Mouse (Mus musculus): ENCODE measurements around the gene Cars. TPM values are rescaled to one million over a fixed set of nuclear protein-coding genes. Genes with fewer than 3 reads are reported as not detected.

The Cars gene
- polyA plus RNA-seq, 1 experiment from 2014 or later = 62.3 TPM

GRCm38 (mm10) chr7:143583025-143583424, 16.9 kb downstream of the Cars start:
- H3K9me3 ChIP-seq (replicated peaks) = no peaks in the 10 kb centered on the region
- H3K4me3 ChIP-seq (replicated peaks) = no peak overlapping the region
- H3K36me3 ChIP-seq = peaks cover 94% of the 10 kb centered on the region
- no peak overlapping the region for H3K4me2 ChIP-seq
- 90% methylated on average over 5 of the region's 5 CpGs for WGBS
- no peaks in the 10 kb centered on the region for H3K27me3 ChIP-seq
- ATAC-seq (replicated peaks; ENCODE audit: low FRiP score) = no peak
- no peak overlapping the region for H3K27ac ChIP-seq
- H3K9ac ChIP-seq = no peak overlapping the region
- H3K4me1 ChIP-seq = no peaks in the 10 kb centered on the region

DNA sequence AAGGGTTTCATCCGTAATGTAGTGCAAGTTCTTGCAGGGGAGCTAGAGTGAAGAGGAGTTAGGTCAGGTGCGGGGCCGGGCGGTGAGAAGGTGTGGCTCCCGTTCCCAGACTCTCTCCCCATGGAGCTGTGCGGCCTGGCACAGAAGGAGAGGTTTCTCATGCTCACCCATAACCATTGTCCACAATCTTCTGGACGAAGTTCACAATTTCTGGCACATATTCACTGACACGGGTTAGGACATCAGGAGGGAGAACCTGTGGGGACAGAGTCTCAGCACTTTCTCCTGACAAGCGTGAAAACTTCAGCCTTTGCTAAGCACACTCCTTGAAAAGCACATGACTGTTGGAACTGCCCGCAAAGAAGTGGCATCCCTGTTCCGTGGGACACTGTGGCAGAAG, 24.1 kb downstream of the Cars start:
- no peak for ATAC-seq (replicated peaks; ENCODE audit: low FRiP score)
- Histone ChIP-seq H3K9me3 (replicated peaks) (no peaks in the 10 kb centered on the region), H3K27ac (no peak overlapping the region), H3K4me1 (no peaks in the 10 kb centered on the region), H3K4me2 (no peak overlapping the region), H3K27me3 (no peaks in the 10 kb centered on the region), H3K9ac (no peak overlapping the region), H3K4me3 (replicated peaks) (no peak overlapping the region), H3K36me3 (peaks cover 96% of the 10 kb centered on the region)
- WGBS = 92% methylated on average over 11 of the region's 11 CpGs

DNA sequence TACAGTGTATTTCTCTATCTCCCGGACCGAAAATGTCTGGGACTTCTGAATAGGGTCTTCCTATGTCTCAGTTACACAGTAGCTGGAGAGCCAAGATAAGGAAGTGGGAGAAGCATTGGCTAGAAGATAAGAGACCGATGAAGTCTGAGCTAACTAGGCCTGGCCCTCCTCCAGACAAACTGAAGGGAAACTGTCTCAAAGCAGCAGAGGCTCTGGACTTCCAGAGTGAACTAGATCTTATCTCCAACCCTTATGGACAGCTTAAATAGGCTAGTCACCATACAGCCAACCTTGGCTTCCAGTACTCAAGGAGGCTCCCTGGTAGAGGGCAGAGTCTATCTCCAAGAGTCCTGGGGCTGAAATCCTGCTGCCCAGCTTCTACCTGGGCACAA, 34.2 kb downstream of the Cars start:
- Histone ChIP-seq H3K4me2 (no peak overlapping the region), H3K36me3 (peaks cover 100% of the 10 kb centered on the region), H3K9ac (no peak overlapping the region), H3K9me3 (replicated peaks) (no peaks in the 10 kb centered on the region), H3K4me3 (replicated peaks) (no peak overlapping the region), H3K27ac (no peak overlapping the region), H3K4me1 (no peaks in the 10 kb centered on the region), H3K27me3 (no peaks in the 10 kb centered on the region)
- no peak; the same call in 1 of the 2 replicates for ATAC-seq (replicated peaks; ENCODE audit: low FRiP score)
- WGBS = 90% methylated on average over 3 of the region's 3 CpGs

- H3K4me1 ChIP-seq = no peaks in the 10 kb centered on the region
- peaks cover 100% of the 10 kb centered on the region for H3K36me3 ChIP-seq
- no peak overlapping the region for H3K27ac ChIP-seq
- no peak overlapping the region for H3K4me3 ChIP-seq (replicated peaks)
- no peak overlapping the region for H3K9ac ChIP-seq
- H3K27me3 ChIP-seq = no peaks in the 10 kb centered on the region
- H3K4me2 ChIP-seq = no peak overlapping the region
- WGBS = 89% methylated on average over 6 of the region's 6 CpGs
- no peaks in the 10 kb centered on the region for H3K9me3 ChIP-seq (replicated peaks)
- ATAC-seq (replicated peaks; ENCODE audit: low FRiP score) = no peak
Measured at GRCm38 (mm10) chr7:143565015-143565647, 34.8 kb downstream of the Cars start.

GRCm38 (mm10) chr7:143563787-143564186, 36.1 kb downstream of the Cars start:
- no peak overlapping the region for H3K4me3 ChIP-seq (replicated peaks)
- no peaks in the 10 kb centered on the region for H3K27me3 ChIP-seq
- H3K9ac ChIP-seq = no peak overlapping the region
- no peak overlapping the region for H3K27ac ChIP-seq
- peaks cover 100% of the 10 kb centered on the region for H3K36me3 ChIP-seq
- no peaks in the 10 kb centered on the region for H3K9me3 ChIP-seq (replicated peaks)
- 83% methylated on average over 5 of the region's 5 CpGs for WGBS
- no peaks in the 10 kb centered on the region for H3K4me1 ChIP-seq
- no peak overlapping the region for H3K4me2 ChIP-seq
- no peak for ATAC-seq (replicated peaks; ENCODE audit: low FRiP score)

DNA sequence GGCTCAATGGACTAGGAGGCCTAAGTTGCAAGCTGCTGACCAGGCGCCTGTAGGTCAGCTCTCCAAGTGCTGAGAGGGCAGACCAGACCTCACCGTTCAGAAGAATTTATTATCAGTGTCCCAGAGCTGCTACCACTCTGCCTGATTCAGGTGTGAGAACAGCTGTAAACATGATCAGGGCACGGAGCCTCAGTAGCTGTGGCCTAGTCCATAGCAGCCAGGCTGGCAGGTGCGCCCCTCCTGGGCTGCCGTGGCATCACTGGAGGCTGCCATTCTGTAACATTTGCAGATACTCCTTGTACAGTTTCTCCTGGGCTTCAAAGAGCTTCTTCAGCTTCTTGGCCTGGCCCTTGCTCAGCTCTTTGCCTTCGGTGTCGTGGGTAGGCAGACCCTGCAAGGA, 42.3 kb downstream of the Cars start:
- no peak for ATAC-seq (replicated peaks; ENCODE audit: low FRiP score)
- Histone ChIP-seq H3K27ac (no peak overlapping the region), H3K9me3 (replicated peaks) (no peaks in the 10 kb centered on the region), H3K9ac (no peak overlapping the region), H3K36me3 (peaks cover 89% of the 10 kb centered on the region), H3K4me3 (replicated peaks) (no peak overlapping the region), H3K27me3 (no peaks in the 10 kb centered on the region), H3K4me2 (no peak overlapping the region), H3K4me1 (no peaks in the 10 kb centered on the region)
- 93% methylated on average over 7 of the region's 7 CpGs for WGBS

- Histone ChIP-seq H3K27me3 (no peaks in the 10 kb centered on the region), H3K36me3 (peaks cover 84% of the 10 kb centered on the region), H3K4me2 (no peak overlapping the region), H3K4me3 (replicated peaks) (no peak overlapping the region), H3K9me3 (replicated peaks) (no peaks in the 10 kb centered on the region), H3K9ac (no peak overlapping the region), H3K4me1 (no peaks in the 10 kb centered on the region), H3K27ac (no peak overlapping the region)
- ATAC-seq (replicated peaks; ENCODE audit: low FRiP score) = no peak
- WGBS = 87% methylated on average over 8 of the region's 8 CpGs
Measured at GRCm38 (mm10) chr7:143556964-143557610, 42.8 kb downstream of the Cars start.

GRCm38 (mm10) chr7:143549588-143550220, 50.2 kb downstream of the Cars start:
- Histone ChIP-seq H3K4me1 (peaks cover 26% of the 10 kb centered on the region), H3K9me3 (replicated peaks) (no peaks in the 10 kb centered on the region), H3K27ac (peak overlapping the region; percentile 94), H3K27me3 (no peaks in the 10 kb centered on the region), H3K36me3 (peaks cover 16% of the 10 kb centered on the region), H3K9ac (peak overlapping the region; percentile 62), H3K4me3 (replicated peaks) (peak overlapping the region; percentile 96), H3K4me2 (peak overlapping the region; percentile 68)
- WGBS = 32% methylated on average over 2 of the region's 2 CpGs
- ATAC-seq (replicated peaks; ENCODE audit: low FRiP score) = peak; percentile 15

DNA sequence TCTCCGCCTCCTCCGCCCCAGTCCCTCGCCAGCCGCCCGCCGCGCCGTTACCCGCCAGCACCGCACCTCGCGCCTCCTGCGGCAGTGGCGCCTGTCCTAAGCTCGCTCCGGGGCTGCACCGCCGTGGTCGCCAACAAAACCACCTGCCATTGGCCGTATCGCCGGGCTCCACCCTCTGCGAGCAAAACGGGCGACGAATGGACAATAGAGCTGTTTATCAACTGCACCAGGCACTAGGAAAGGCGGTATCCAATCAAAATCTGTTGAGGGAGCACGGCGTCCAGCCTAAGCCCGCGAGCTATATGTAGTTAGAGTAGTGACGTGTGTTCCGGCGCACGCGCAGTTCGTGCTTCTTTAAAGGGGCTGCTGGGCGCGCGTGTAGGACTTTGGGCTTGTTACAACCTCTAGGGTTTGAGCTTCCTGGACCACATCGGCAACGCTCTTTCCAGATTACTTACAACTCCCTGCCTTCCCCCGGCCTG, 50.9 kb downstream of the Cars start, which contains the start of gene Nap1l4:
Nap1l4 (minus strand) TSS at position 131 of the 482 bp plus-strand sequence.
- ATAC-seq (replicated peaks; ENCODE audit: low FRiP score) = peak; percentile 99
- H3K9me3 ChIP-seq (replicated peaks) = no peaks in the 10 kb centered on the region

GRCm38 (mm10) chr7:143548231-143548961, 51.5 kb downstream of the Cars start:
- peak overlapping the region; percentile 96 for H3K4me3 ChIP-seq (replicated peaks)
- H3K4me1 ChIP-seq = peaks cover 32% of the 10 kb centered on the region
- H3K9me3 ChIP-seq (replicated peaks) = no peaks in the 10 kb centered on the region
- ATAC-seq (replicated peaks; ENCODE audit: low FRiP score) = peak; percentile 83
- H3K27me3 ChIP-seq = no peaks in the 10 kb centered on the region
- H3K27ac ChIP-seq = peak overlapping the region; percentile 96
- peak overlapping the region; percentile 92 for H3K9ac ChIP-seq
- WGBS = under 1% methylated on average over 41 of the region's 63 CpGs
- peaks cover 14% of the 10 kb centered on the region; the same call in 1 of the 2 replicates for H3K36me3 ChIP-seq
- H3K4me2 ChIP-seq = peak overlapping the region; percentile 65

More for the DNA sequence above, 50.9 kb downstream of the Cars start, which contains the start of gene Nap1l4:
- Histone ChIP-seq H3K4me2 (peak within 1 kb of the TSS; percentile 68), H3K9ac (peak within 1 kb of the TSS; percentile 92), H3K36me3 (peaks cover 15% of the 10 kb centered on the region; the same call in 1 of the 2 replicates), H3K4me3 (replicated peaks) (peak within 1 kb of the TSS; percentile 96), H3K27ac (peak within 1 kb of the TSS; percentile 96), H3K27me3 (no peaks in the 10 kb centered on the region), H3K4me1 (peaks cover 27% of the 10 kb centered on the region)
- under 1% methylated on average over 43 of the region's 43 CpGs for WGBS

- no peak overlapping the region for H3K27ac ChIP-seq
- 0 out of 2 replicates have a peak overlapping the region, but pooled peaks have one; percentile 7 for H3K9ac ChIP-seq
- peaks cover 10% of the 10 kb centered on the region; the same call in 1 of the 2 replicates for H3K36me3 ChIP-seq
- peak overlapping the region; percentile 65; the same call in 1 of the 2 replicates for H3K4me2 ChIP-seq
- H3K4me1 ChIP-seq = peaks cover 40% of the 10 kb centered on the region
- no peaks in the 10 kb centered on the region for H3K9me3 ChIP-seq (replicated peaks)
- 57% methylated on average over 2 of the region's 2 CpGs for WGBS
- ATAC-seq (replicated peaks; ENCODE audit: low FRiP score) = no peak
- H3K27me3 ChIP-seq = no peaks in the 10 kb centered on the region
- H3K4me3 ChIP-seq (replicated peaks) = no peak overlapping the region
Measured at GRCm38 (mm10) chr7:143546554-143546953, 53.3 kb downstream of the Cars start.
